Mouse (Mus musculus) lung, embryonic 15.5 days (tissue): ENCODE data around the gene Suco. TPM values are rescaled to one million over a fixed set of nuclear protein-coding genes. Genes with fewer than 3 reads are reported as not detected.
A peak's percentile ranks its signal among the peaks of the same experiment; 100 is the strongest.

Source experiments
- ATAC-seq: fragments of 200-750 bp; cut with Nextera tagmentation; 2 replicates; pipeline ENCODE4 v1.8.0; 2017; ENCODE audit warnings: moderate number of reproducible peaks, borderline replicate concordance; ENCODE audit not compliant: low FRiP score, low TSS enrichment; ENCODE audit errors: extremely low read depth
- H3K27ac ChIP-seq: fragments of 300-500 bp; sonication (generic); 2 replicates; pipeline ENCODE4 v1.5.1; 2015; ENCODE audit warnings: moderate library complexity, mild to moderate bottlenecking, inconsistent platforms
- H3K27me3 ChIP-seq: fragments of 300-500 bp; sonication (generic); 2 replicates; pipeline ENCODE4 v1.6.1; 2015; ENCODE audit warnings: inconsistent platforms
- H3K36me3 ChIP-seq: fragments of 300-500 bp; sonication (generic); 2 replicates; pipeline ENCODE4 v1.6.1; 2015; ENCODE audit warnings: inconsistent platforms
- H3K4me1 ChIP-seq: fragments of 300-500 bp; sonication (generic); 2 replicates; pipeline ENCODE4 v1.6.1; 2015; ENCODE audit warnings: inconsistent platforms
- H3K4me2 ChIP-seq: fragments of 300-500 bp; sonication (generic); 2 replicates; pipeline ENCODE4 v1.6.1; 2015; ENCODE audit warnings: inconsistent platforms, mild to moderate bottlenecking, moderate library complexity
- H3K4me3 ChIP-seq: fragments of 300-500 bp; sonication (generic); 2 replicates; pipeline ENCODE4 v1.5.1; 2015; ENCODE audit warnings: mild to moderate bottlenecking, inconsistent platforms
- H3K9ac ChIP-seq: fragments of 300-500 bp; sonication (generic); 2 replicates; pipeline ENCODE4 v1.6.1; 2015; ENCODE audit warnings: inconsistent platforms
- H3K9me3 ChIP-seq: fragments of 300-500 bp; sonication (generic); 2 replicates; pipeline ENCODE4 v1.6.1; 2016; ENCODE audit warnings: inconsistent platforms
- WGBS: fragments of 180-500 bp; shearing (Covaris S2); methylation state at CpG from one replicate; pipeline ENCODE4 v1.1.7; 2015; 5-methylcytosine and 5-hydroxymethylcytosine counted together
- polyA plus RNA-seq: library from polyadenylated mRNA; unstranded; fragments of >200 nt; fragmentation: Nextera tagmentation; extraction: Ambion mirVana; gene quantifications from 2 replicates; pipeline ENCODE4 v1.2.1, GENCODE M21; 2015

Suco gene
- polyA plus RNA-seq, 1 experiment from 2014 or later: 18.8 TPM

DNA sequence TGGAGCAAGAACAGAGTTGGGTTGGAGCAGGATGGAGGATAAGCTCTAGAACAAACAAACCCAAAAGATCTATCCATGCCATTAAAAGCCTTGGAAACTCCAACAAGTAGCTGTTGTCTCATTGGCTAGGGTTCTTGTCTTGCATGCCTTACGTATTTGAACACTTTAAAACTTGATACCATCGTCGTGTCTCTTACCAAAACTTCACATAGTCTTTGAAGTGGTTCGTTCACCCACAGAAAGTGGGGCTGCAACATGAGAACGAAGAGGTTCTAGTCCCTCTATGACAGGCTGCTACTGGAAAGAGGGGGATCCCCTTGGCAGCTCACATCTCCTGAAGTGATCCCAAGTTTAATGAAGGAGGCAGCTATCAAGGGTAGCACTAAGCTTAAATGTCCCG lies 101.3 kb downstream of the Suco start:
- H3K4me1 ChIP-seq: no peaks in the 10 kb centered on the region
- H3K36me3 ChIP-seq: no peaks in the 10 kb centered on the region
- 65% methylated on average over 6 of the region's 6 CpGs for WGBS
- no peak overlapping the region for H3K4me3 ChIP-seq
- no peak overlapping the region for H3K9ac ChIP-seq
- no peak overlapping the region for H3K4me2 ChIP-seq
- ATAC-seq: no peak
- H3K27me3 ChIP-seq: no peaks in the 10 kb centered on the region
- no peak overlapping the region for H3K27ac ChIP-seq
- no peaks in the 10 kb centered on the region for H3K9me3 ChIP-seq

DNA sequence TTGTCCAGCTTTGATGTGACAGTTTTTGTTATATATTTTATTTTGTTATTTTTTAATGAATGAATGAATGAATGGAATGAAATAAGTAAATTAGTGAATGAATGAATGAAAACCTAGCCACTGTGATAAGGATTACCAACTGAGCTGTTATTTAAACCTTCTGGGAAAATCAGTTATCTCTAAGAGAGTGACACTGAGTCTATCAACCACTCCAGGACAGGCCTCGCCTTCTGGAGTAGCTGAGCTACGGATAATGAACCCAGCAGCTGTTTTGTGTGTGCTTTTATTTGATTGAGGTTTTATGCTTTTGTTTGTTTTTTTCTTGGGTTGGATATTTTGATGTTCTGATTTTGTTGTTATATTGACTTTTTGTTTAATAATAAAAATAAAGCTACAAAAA lies 105.2 kb downstream of the Suco start:
- H3K4me2 ChIP-seq: no peak overlapping the region
- H3K27ac ChIP-seq: no peak overlapping the region
- 61% methylated on average over 2 of the region's 2 CpGs for WGBS
- no peaks in the 10 kb centered on the region for H3K36me3 ChIP-seq
- no peaks in the 10 kb centered on the region for H3K4me1 ChIP-seq
- no peaks in the 10 kb centered on the region for H3K9me3 ChIP-seq
- no peak overlapping the region for H3K4me3 ChIP-seq
- no peak overlapping the region for H3K9ac ChIP-seq
- ATAC-seq: no peak
- H3K27me3 ChIP-seq: no peaks in the 10 kb centered on the region

- H3K9me3 ChIP-seq: no peaks in the 10 kb centered on the region
- H3K27ac ChIP-seq: no peak overlapping the region
- H3K4me2 ChIP-seq: no peak overlapping the region
- H3K4me1 ChIP-seq: 0 out of 2 replicates have a peak, but pooled peaks cover 4% of the 10 kb centered on the region
- no peaks in the 10 kb centered on the region for H3K27me3 ChIP-seq
- 82% methylated on average over 1 of the region's 1 CpGs for WGBS
- ATAC-seq: no peak
- H3K4me3 ChIP-seq: no peak overlapping the region
- no peaks in the 10 kb centered on the region for H3K36me3 ChIP-seq
- no peak overlapping the region for H3K9ac ChIP-seq
These were observed 107.2 kb downstream of the Suco start for GRCm38 (mm10) chr1:161769329-161769728.

DNA sequence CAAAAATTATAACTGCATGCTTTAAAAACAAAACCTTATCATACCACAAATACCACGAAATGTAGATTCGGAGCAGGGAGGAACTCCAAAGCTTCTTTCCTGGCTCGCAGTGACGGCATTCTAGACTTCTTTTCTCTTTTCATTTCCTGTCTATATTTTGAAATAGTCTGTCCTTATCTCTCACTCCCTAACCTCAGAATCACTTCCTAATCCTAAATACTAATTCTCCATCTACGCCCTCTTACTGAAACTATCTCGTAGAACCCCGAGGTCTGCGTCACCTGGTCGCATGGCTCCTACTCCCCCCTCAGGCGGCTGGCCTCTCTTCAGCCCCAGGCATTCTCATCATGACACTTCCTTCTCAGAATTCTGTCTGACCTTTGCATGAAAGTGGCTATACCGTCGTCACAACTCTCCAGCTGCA lies 109.4 kb downstream of the Suco start:
- peak overlapping the region; percentile 27 for H3K4me2 ChIP-seq
- no peak for ATAC-seq
- 39% methylated on average over 12 of the region's 12 CpGs for WGBS
- H3K27me3 ChIP-seq: no peaks in the 10 kb centered on the region
- no peaks in the 10 kb centered on the region for H3K9me3 ChIP-seq
- H3K27ac ChIP-seq: no peak overlapping the region
- 0 out of 2 replicates have a peak overlapping the region, but pooled peaks have one; percentile 2 for H3K4me3 ChIP-seq
- H3K36me3 ChIP-seq: no peaks in the 10 kb centered on the region
- H3K4me1 ChIP-seq: 0 out of 2 replicates have a peak, but pooled peaks cover 4% of the 10 kb centered on the region
- no peak overlapping the region for H3K9ac ChIP-seq

DNA sequence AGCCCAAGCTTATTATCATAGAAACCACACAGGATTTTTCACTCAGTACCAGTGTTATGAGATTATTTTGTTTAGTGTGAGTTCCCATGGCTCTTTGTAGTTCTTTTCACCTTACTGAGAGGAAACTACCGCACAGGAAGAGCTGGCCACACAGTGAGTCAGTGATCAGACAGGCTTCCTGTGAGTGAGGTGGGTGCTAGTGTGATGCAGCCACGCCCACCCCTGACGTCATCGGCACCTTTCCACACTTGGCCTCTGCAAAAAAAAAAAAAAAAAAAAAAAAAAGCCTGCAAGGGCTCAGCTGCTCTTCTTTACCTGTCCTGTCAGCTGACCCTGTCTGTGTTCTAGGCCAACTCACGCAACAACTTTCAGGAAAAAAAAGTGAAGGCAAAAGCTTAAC lies 109.8 kb downstream of the Suco start:
- peak overlapping the region; percentile 27 for H3K4me2 ChIP-seq

More for the DNA sequence above, 109.8 kb downstream of the Suco start:
- Histone ChIP-seq H3K27ac (no peak overlapping the region), H3K4me1 (0 out of 2 replicates have a peak, but pooled peaks cover 4% of the 10 kb centered on the region), H3K9me3 (no peaks in the 10 kb centered on the region), H3K27me3 (no peaks in the 10 kb centered on the region), H3K36me3 (no peaks in the 10 kb centered on the region), H3K4me3 (0 out of 2 replicates have a peak overlapping the region, but pooled peaks have one; percentile 2), H3K9ac (no peak overlapping the region)
- 31% methylated on average over 5 of the region's 5 CpGs for WGBS
- ATAC-seq: peak; percentile 55; the same call in 1 of the 2 replicates

Other genes starting within 250 kb of the Suco start
- 0.17 TPM in 1 of 2 replicates, not detected in the other for gene Fasl, start 88.2 kb downstream of the Suco start, polyA plus RNA-seq
- 35.7 and 36.4 TPM in 2 replicates for gene Pigc, start 92.5 kb upstream of the Suco start, polyA plus RNA-seq
- gene 4930558K02Rik, start 103.0 kb upstream of the Suco start, polyA plus RNA-seq: not detected in 2 replicates